Mouse (Mus musculus) fibroblast of lung, adult 2 months (primary cell): ENCODE data around the gene DXBay18.
"Not testable (repeated sequence)": the region's sequence is repeated elsewhere in the genome, so short reads cannot be mapped to it uniquely, and the experiment has no call there.

Experiments
- DNase-seq: peaks from one replicate; pipeline ENCODE4 v3.0.0-alpha.2; 2011; ENCODE audit warnings: low read depth

Gene DXBay18

DNA sequence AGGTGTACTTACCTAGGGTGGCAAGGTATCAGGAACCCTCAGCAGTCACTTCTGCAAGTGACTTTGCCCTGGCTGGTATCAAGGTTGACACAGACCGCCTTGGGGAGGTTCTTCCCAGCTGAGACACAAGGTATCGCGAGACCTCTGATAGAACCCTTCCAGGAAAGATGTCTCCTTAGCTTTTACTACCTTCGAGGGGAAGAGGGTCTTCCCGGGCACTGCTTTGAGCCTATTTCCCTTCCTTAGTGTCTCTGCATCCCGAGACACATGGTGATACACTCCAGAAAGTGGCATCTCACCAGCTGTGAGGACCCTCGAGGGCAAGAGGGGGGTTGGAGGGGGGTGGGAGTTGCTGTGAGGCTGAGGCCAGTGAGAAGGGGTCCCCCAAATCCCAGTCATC lies at the start of gene DXBay18:
Gene DXBay18, minus strand, starts transcription at position 101 of the 400 bp plus-strand sequence.
- not testable (repeated sequence) for DNase-seq

DNA sequence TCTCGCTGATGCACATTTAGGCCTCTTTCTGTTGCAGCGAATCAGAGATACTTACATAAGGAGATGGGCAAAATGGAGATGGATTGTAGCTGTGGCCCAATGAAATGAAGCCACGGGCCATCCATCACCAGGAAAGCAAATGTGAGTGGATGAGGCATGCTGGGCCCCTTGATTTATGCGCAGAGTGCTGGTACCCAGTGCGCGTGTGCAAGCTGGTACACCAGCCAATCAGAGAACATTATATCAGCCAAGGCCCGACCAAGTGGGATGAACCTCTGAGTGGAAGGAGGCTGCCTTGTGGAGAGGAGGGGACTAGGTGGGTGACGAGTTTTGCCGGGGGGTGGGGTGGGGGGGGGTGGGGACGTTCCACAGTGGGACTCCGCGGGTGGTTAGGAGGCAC lies 42.7 kb upstream of the DXBay18 start, which contains the start of gene Xlr3b:
Gene Xlr3b, plus strand, starts transcription at position 274 of the 400 bp plus-strand sequence.
- peak; percentile 23 for DNase-seq

DNA sequence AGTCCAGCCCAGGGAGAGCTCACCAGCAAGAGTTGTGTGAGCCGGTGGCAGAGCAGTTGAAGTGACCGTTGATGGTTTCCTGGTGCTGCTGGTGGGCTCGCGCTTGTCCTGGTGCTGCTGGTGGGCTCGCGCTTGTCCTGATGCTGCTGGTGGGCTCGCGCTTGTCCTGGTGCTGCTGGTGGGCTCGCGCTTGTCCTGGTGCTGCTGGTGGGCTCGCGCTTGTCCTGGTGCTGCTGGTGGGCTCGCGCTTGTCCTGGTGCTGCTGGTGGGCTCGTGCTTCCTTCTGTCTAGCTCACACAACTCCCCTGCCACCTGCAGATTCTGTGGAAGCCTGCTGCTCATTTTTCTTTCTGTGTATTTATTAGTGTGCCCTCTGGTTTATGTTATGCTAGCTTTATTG lies 27.6 kb upstream of the DXBay18 start, which contains the start of gene Spin2d:
Gene Spin2d, minus strand, starts transcription at position 101 of the 400 bp plus-strand sequence.
- DNase-seq = not testable (repeated sequence)

DNA sequence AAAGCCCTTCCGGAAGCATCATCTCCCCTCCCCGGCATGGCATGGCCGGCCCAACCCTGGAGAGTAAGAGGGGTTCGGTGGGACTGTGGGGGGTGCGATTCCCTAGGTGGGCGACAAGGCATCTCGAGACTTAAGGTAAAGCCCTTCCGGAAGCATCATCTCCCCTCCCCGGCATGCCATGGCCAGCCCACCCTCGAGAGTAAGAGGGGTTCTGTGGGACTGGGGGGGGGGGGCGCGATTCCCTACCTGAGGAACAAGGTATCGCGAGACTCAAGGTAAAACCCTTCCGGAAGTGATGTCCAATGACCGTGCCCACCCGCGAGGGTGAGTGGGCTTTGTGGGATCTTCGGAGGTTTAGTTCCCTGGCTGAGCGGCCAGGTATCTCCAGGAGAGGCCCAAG lies 754 bp downstream of the DXBay18 start, which contains the start of gene Xlr5b:
Gene Xlr5b, plus strand, starts transcription at position 301 of the 400 bp plus-strand sequence.
- DNase-seq = not testable (repeated sequence)

GRCm38 (mm10) chrX:73143218-73143618 lies 6.0 kb downstream of the DXBay18 start:
- DNase-seq = not testable (repeated sequence)

GRCm38 (mm10) chrX:73122859-73123829 lies 26.1 kb downstream of the DXBay18 start:
- not testable (repeated sequence) for DNase-seq

DNA sequence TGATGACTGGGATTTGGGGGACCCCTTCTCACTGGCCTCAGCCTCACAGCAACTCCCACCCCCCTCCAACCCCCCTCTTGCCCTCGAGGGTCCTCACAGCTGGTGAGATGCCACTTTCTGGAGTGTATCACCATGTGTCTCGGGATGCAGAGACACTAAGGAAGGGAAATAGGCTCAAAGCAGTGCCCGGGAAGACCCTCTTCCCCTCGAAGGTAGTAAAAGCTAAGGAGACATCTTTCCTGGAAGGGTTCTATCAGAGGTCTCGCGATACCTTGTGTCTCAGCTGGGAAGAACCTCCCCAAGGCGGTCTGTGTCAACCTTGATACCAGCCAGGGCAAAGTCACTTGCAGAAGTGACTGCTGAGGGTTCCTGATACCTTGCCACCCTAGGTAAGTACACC lies 32.5 kb downstream of the DXBay18 start, which contains the start of gene Gm14685:
Gene Gm14685, plus strand, starts transcription at position 301 of the 400 bp plus-strand sequence.
- DNase-seq = not testable (repeated sequence)

DNA sequence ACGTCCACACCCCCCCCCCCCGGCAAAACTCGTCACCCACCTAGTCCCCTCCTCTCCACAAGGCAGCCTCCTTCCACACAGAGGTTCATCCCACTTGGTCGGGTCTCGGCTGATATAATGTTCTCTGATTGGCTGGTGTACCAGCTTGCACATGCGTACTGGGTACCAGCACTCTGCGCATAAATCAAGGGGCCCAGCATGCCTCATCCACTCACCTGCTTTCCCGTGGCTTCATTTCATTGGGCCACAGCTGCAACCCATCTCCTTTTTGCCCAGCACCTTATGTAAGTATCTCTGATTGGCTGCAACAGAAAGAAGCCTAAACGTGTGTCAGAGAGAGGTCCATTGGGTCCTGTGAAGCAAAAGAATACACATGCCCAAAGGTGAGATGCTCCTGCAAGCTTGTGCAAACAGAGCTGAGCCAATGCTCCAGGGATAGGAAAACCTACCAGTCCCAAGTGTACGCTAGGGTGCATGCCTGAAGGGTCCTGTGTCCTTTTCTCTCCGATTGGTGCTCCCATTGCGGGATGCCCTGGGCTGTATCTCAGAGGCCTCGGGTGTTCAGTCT lies 52.2 kb downstream of the DXBay18 start, which contains the start of gene Xlr3a:
Gene Xlr3a, minus strand, starts transcription at position 155 of the 568 bp plus-strand sequence.
- DNase-seq = not testable (repeated sequence)
